Comparison of ENCODE assay signal across 8 mouse cellular contexts in genomic region chr7:80864831-80865230, GRCm38 (mm10). TPM values are rescaled to one million over a fixed set of nuclear protein-coding genes. Genes with fewer than 3 reads are reported as not detected.
DNase-seq lines count a peak whose midpoint lies in the region; ATAC-seq and TF ChIP-seq lines count a peak whose summit lies in the region.

No protein-coding gene starts in this region.

- no peak for TF ChIP-seq RAD21 in MEL (IDR thresholded peaks at IDR 0.05; ENCODE audit: low read depth, low read length)

- peak overlapping the region; percentile 71 for H3K27ac ChIP-seq in heart, embryonic 10.5 days
- H3K27ac ChIP-seq in MEL (ENCODE audit: control insufficient read depth, low read depth, low read length) = peak overlapping the region; percentile 74
- H3K27ac ChIP-seq in neural tube, embryonic 15.5 days (replicated peaks) = no peak overlapping the region
- no peak overlapping the region; the same call in 1 of the 2 replicates for H3K27ac ChIP-seq in hindbrain, postnatal 0 days

- H3K9me3 ChIP-seq in heart, embryonic 10.5 days = no peaks in the 10 kb centered on the region
- H3K9me3 ChIP-seq in MEL (replicated peaks; ENCODE audit: insufficient read depth, low read length) = no peaks in the 10 kb centered on the region
- H3K9me3 ChIP-seq in neural tube, embryonic 15.5 days (replicated peaks) = no peaks in the 10 kb centered on the region
- no peaks in the 10 kb centered on the region for H3K9me3 ChIP-seq in hindbrain, postnatal 0 days (ENCODE audit: low read length)

- no peaks in the 10 kb centered on the region for H3K27me3 ChIP-seq in heart, embryonic 10.5 days (ENCODE audit: insufficient read depth, poor library complexity, severe bottlenecking)
- H3K27me3 ChIP-seq in MEL (ENCODE audit: control insufficient read depth in 1 of 2, insufficient read depth in 2 of 2, low read length in 2 of 2) = no peaks in the 10 kb centered on the region
- H3K27me3 ChIP-seq in neural tube, embryonic 15.5 days (replicated peaks) = no peaks in the 10 kb centered on the region
- H3K27me3 ChIP-seq in hindbrain, postnatal 0 days (ENCODE audit: insufficient read depth, low read length) = no peaks in the 10 kb centered on the region

- no peak for DNase-seq in heart, embryonic 10.5 days (ENCODE audit: low spot score)
- DNase-seq in heart, adult 8-10 months (ENCODE audit: low spot score) = no peak
- peak; percentile 88 for DNase-seq in MEL (ENCODE audit: low read depth, low spot score)
- DNase-seq in kidney, postnatal 10 days = peak; percentile 49
- DNase-seq in right cerebral cortex, postnatal 25 days = no peak
- DNase-seq in right cerebral cortex, postnatal 4 days = no peak
- no peak for DNase-seq in hindbrain, postnatal 0 days (ENCODE audit: low spot score)

- 0 out of 2 replicates have a peak overlapping the region, but pooled peaks have one; percentile 2 for H3K4me2 ChIP-seq in neural tube, embryonic 15.5 days
- H3K4me2 ChIP-seq in hindbrain, postnatal 0 days (ENCODE audit: low read depth, low read length) = no peak overlapping the region

- peak overlapping the region; percentile 24 for H3K9ac ChIP-seq in MEL (ENCODE audit: control insufficient read depth, low read depth, low read length, poor library complexity, severe bottlenecking)
- H3K9ac ChIP-seq in neural tube, embryonic 15.5 days (replicated peaks) = no peak overlapping the region
- no peak overlapping the region for H3K9ac ChIP-seq in hindbrain, postnatal 0 days (replicated peaks; ENCODE audit: low read length)

- peaks cover 27% of the 10 kb centered on the region for H3K4me1 ChIP-seq in heart, embryonic 10.5 days
- H3K4me1 ChIP-seq in MEL (ENCODE audit: control insufficient read depth in 1 of 2, insufficient read depth in 2 of 2, low read length in 2 of 2) = peaks cover 17 to 30% of the 10 kb centered on the region in 2 experiments
- H3K4me1 ChIP-seq in neural tube, embryonic 15.5 days = peaks cover 55% of the 10 kb centered on the region
- peaks cover 16% of the 10 kb centered on the region; the same call in 1 of the 2 replicates for H3K4me1 ChIP-seq in hindbrain, postnatal 0 days (ENCODE audit: insufficient read depth, low read length)

- TF ChIP-seq CTCF in MEL (IDR thresholded peaks at IDR 0.05 in 2 of 3, conservative IDR thresholded peaks at IDR 0.05 in 1 of 3; ENCODE audit: control insufficient read depth in 1 of 3, insufficient read depth in 1 of 3, low read depth in 2 of 3, low read length in 3 of 3, poor library complexity in 1 of 3, severe bottlenecking in 1 of 3) = no peak
- TF ChIP-seq CTCF in hindbrain, postnatal 0 days (IDR thresholded peaks at IDR 0.05; ENCODE audit: low read depth) = no peak

- peak in 1 of 2 experiments; percentile 56; a peak in 1 of 4 replicates for TF ChIP-seq POLR2A in MEL (IDR thresholded peaks at IDR 0.05; ENCODE audit: control insufficient read depth in 1 of 2, insufficient read depth in 1 of 2, low read depth in 1 of 2, low read length in 2 of 2, poor library complexity in 1 of 2)

- TF ChIP-seq EP300 in MEL (IDR thresholded peaks at IDR 0.05; ENCODE audit: low read depth in 1 of 2, low read length in 2 of 2) = peak; percentile 39 to 46; a peak in 1 of 4 replicates

- ATAC-seq in neural tube, embryonic 15.5 days (ENCODE audit: low FRiP score) = no peak
- ATAC-seq in hindbrain, postnatal 0 days = no peak

- H3K4me3 ChIP-seq in heart, embryonic 10.5 days = 0 out of 2 replicates have a peak overlapping the region, but pooled peaks have one; percentile 5
- no peak overlapping the region; a peak in 1 of 4 replicates for H3K4me3 ChIP-seq in MEL (ENCODE audit: control insufficient read depth in 1 of 2, insufficient read depth in 1 of 2, low read depth in 2 of 2, low read length in 2 of 2)
- H3K4me3 ChIP-seq in neural tube, embryonic 15.5 days (replicated peaks) = no peak overlapping the region
- no peak overlapping the region for H3K4me3 ChIP-seq in hindbrain, postnatal 0 days (ENCODE audit: low read length)

- no peaks in the 10 kb centered on the region for H3K79me2 ChIP-seq in MEL (ENCODE audit: control insufficient read depth, insufficient read depth, low read length, poor library complexity)

- H3K36me3 ChIP-seq in heart, embryonic 10.5 days = peaks cover 65% of the 10 kb centered on the region
- peaks cover 0 to 28% of the 10 kb centered on the region in 2 experiments; a peak in 2 of 4 replicates for H3K36me3 ChIP-seq in MEL (ENCODE audit: control insufficient read depth in 1 of 2, insufficient read depth in 2 of 2, low read length in 2 of 2)
- peaks cover 40% of the 10 kb centered on the region for H3K36me3 ChIP-seq in neural tube, embryonic 15.5 days
- peaks cover 19% of the 10 kb centered on the region for H3K36me3 ChIP-seq in hindbrain, postnatal 0 days (ENCODE audit: insufficient read depth, low read length)

- WGBS in heart, embryonic 10.5 days = 52% methylated on average over 8 of the region's 8 CpGs
- WGBS in neural tube, embryonic 15.5 days = 78% methylated on average over 8 of the region's 8 CpGs
- WGBS in hindbrain, postnatal 0 days = 74% methylated on average over 8 of the region's 8 CpGs

TF ChIP-seq in MEL, 35 proteins besides CTCF, POLR2A, EP300 and RAD21 (continues in another document):
- peak; percentile 48 for TF ChIP-seq RCOR1 (IDR thresholded peaks at IDR 0.05; ENCODE audit: low read depth, low read length)
- no peak for TF ChIP-seq TCF12 (IDR thresholded peaks at IDR 0.05; ENCODE audit: low read depth, low read length)
- no peak for TF ChIP-seq POLR2AphosphoS2 (IDR thresholded peaks at IDR 0.05; ENCODE audit: low read length)
- TF ChIP-seq HCFC1 (IDR thresholded peaks at IDR 0.05; ENCODE audit: low read depth, low read length) = peak; percentile 52; the same call in 1 of the 2 replicates
- no peak for TF ChIP-seq ZKSCAN1 (IDR thresholded peaks at IDR 0.05; ENCODE audit: low read depth, low read length)
- TF ChIP-seq E2F4 (IDR thresholded peaks at IDR 0.05; ENCODE audit: borderline replicate concordance, low read depth, low read length) = no peak
- TF ChIP-seq TBP (IDR thresholded peaks at IDR 0.05; ENCODE audit: low read depth, low read length) = no peak; the same call in 1 of the 2 replicates
- peak; percentile 69 for TF ChIP-seq ELF1 (IDR thresholded peaks at IDR 0.05; ENCODE audit: low read depth, low read length)
- 0 out of 2 replicates have a peak, but pooled peaks have one; percentile 32 for TF ChIP-seq MXI1 (IDR thresholded peaks at IDR 0.05; ENCODE audit: low read depth, low read length)
- no peak for TF ChIP-seq MYB (IDR thresholded peaks at IDR 0.05; ENCODE audit: low read depth, low read length)
- no peak for TF ChIP-seq MEF2A (IDR thresholded peaks at IDR 0.05; ENCODE audit: extremely low read depth, insufficient replicate concordance, low read depth, low read length, poor library complexity, severe bottlenecking)
- TF ChIP-seq CHD1 (IDR thresholded peaks at IDR 0.05; ENCODE audit: low read depth, low read length) = no peak
- TF ChIP-seq JUND (IDR thresholded peaks at IDR 0.05; ENCODE audit: low read depth, low read length) = no peak
- TF ChIP-seq MYC (IDR thresholded peaks at IDR 0.05; ENCODE audit: low read depth, low read length) = 0 out of 2 replicates have a peak, but pooled peaks have one; percentile 41
- TF ChIP-seq SIN3A (IDR thresholded peaks at IDR 0.05; ENCODE audit: low read length) = peak; percentile 33; the same call in 1 of the 2 replicates

RNA-seq across cellular contexts. Expression of gene Zscan2, which starts 4.1 kb away (rescaled TPM):
- polyA plus RNA-seq in heart, embryonic 10.5 days (2016; fragmentation: Nextera tagmentation; extraction: Ambion mirVana) = 2.3 and 2.5 TPM in 2 replicates
- 1 to 10 TPM; 4.7 to 8.1 (median 6.2) TPM for total RNA-seq in heart, adult 8-10 months (2022)
- 1.1 and 1.2 TPM in 2 replicates for total RNA-seq in MEL (2012; rRNA removed)
- 1 to 10 TPM in 1 of 2 experiments, not detected in 1; 2.4 TPM for polyA plus RNA-seq in MEL (2012; ENCODE audit: insufficient read depth in 1 of 2, insufficient read length in 2 of 2, low read depth in 1 of 2, low replicate concordance in 2 of 2, missing spikeins in 1 of 2)
- polyA plus RNA-seq in neural tube, embryonic 15.5 days (2015; fragmentation: Nextera tagmentation; extraction: Ambion mirVana) = 3.3 and 3.9 TPM in 2 replicates
- 19.9 and 22.2 TPM in 2 replicates for total RNA-seq in hindbrain, postnatal 0 days (2014; rRNA removed)
- polyA plus RNA-seq in hindbrain, postnatal 0 days (2015; fragmentation: Nextera tagmentation; extraction: Ambion mirVana) = 2.2 and 2.5 TPM in 2 replicates

RNA-seq across cellular contexts. Expression of gene Wdr73, which starts 36.2 kb away (rescaled TPM):
- 27.1 and 39.6 TPM in 2 replicates for polyA plus RNA-seq in heart, embryonic 10.5 days (2016; fragmentation: Nextera tagmentation; extraction: Ambion mirVana)
- 1 to 10 TPM; 4.6 to 7.6 (median 6.3) TPM for total RNA-seq in heart, adult 8-10 months (2022)
- total RNA-seq in MEL (2012; rRNA removed) = 58.0 and 67.0 TPM in 2 replicates
- polyA plus RNA-seq in MEL (2012; ENCODE audit: insufficient read depth in 1 of 2, insufficient read length in 2 of 2, low read depth in 1 of 2, low replicate concordance in 2 of 2, missing spikeins in 1 of 2) = 10 to 100 TPM in 1 of 2 experiments, not detected in 1; 57.8 TPM
- polyA plus RNA-seq in neural tube, embryonic 15.5 days (2015; fragmentation: Nextera tagmentation; extraction: Ambion mirVana) = 33.0 and 35.0 TPM in 2 replicates
- 20.3 and 23.9 TPM in 2 replicates for total RNA-seq in hindbrain, postnatal 0 days (2014; rRNA removed)
- polyA plus RNA-seq in hindbrain, postnatal 0 days (2015; fragmentation: Nextera tagmentation; extraction: Ambion mirVana) = 29.2 and 35.7 TPM in 2 replicates

RNA-seq across cellular contexts. Expression of gene Iqgap1, which starts 39.1 kb away (rescaled TPM):
- polyA plus RNA-seq in heart, embryonic 10.5 days (2016; fragmentation: Nextera tagmentation; extraction: Ambion mirVana) = 37.7 and 39.5 TPM in 2 replicates
- 10 to 100 TPM; 28.6 to 38.3 (median 31.5) TPM for total RNA-seq in heart, adult 8-10 months (2022)
- 20.6 and 29.4 TPM in 2 replicates for total RNA-seq in MEL (2012; rRNA removed)
- 10 to 100 TPM; 58.8 to 87.9 TPM for polyA plus RNA-seq in MEL (2012; ENCODE audit: insufficient read depth in 1 of 2, insufficient read length in 2 of 2, low read depth in 1 of 2, low replicate concordance in 2 of 2, missing spikeins in 1 of 2)
- 18.1 and 31.0 TPM in 2 replicates for polyA plus RNA-seq in neural tube, embryonic 15.5 days (2015; fragmentation: Nextera tagmentation; extraction: Ambion mirVana)
- 23.5 and 29.4 TPM in 2 replicates for total RNA-seq in hindbrain, postnatal 0 days (2014; rRNA removed)
- polyA plus RNA-seq in hindbrain, postnatal 0 days (2015; fragmentation: Nextera tagmentation; extraction: Ambion mirVana) = 15.7 and 16.6 TPM in 2 replicates

RNA-seq across cellular contexts. Expression of gene Nmb, which starts 40.0 kb away (rescaled TPM):
- polyA plus RNA-seq in heart, embryonic 10.5 days (2016; fragmentation: Nextera tagmentation; extraction: Ambion mirVana) = 4.9 and 6.5 TPM in 2 replicates
- 10 to 100 TPM in 1 of 4 experiments, 1 to 10 TPM in 3; 5.1 to 11.7 (median 7.9) TPM for total RNA-seq in heart, adult 8-10 months (2022)
- total RNA-seq in MEL (2012; rRNA removed) = 4.4 and 4.7 TPM in 2 replicates
- polyA plus RNA-seq in MEL (2012; ENCODE audit: insufficient read depth in 1 of 2, insufficient read length in 2 of 2, low read depth in 1 of 2, low replicate concordance in 2 of 2, missing spikeins in 1 of 2) = 1 to 10 TPM in 1 of 2 experiments, not detected in 1; 4.6 TPM
- polyA plus RNA-seq in neural tube, embryonic 15.5 days (2015; fragmentation: Nextera tagmentation; extraction: Ambion mirVana) = 6.4 and 7.2 TPM in 2 replicates
- 6.5 and 13.4 TPM in 2 replicates for total RNA-seq in hindbrain, postnatal 0 days (2014; rRNA removed)
- polyA plus RNA-seq in hindbrain, postnatal 0 days (2015; fragmentation: Nextera tagmentation; extraction: Ambion mirVana) = 10.6 and 12.9 TPM in 2 replicates

Comparison
In these comparisons a context has a peak if more than half of its experiments do, and no peak if none do; other contexts are left out.
1. DNase-seq: peak in MEL (single experiment) and kidney, postnatal 10 days (single experiment); none in heart, embryonic 10.5 days (single experiment), heart, adult 8-10 months (single experiment), right cerebral cortex, postnatal 25 days (single experiment), right cerebral cortex, postnatal 4 days (single experiment) and hindbrain, postnatal 0 days (single experiment).
2. H3K27ac ChIP-seq: peak in heart, embryonic 10.5 days (single experiment) and MEL (single experiment); none in neural tube, embryonic 15.5 days (single experiment) and hindbrain, postnatal 0 days (single experiment).